Mouse (Mus musculus) ES-Bruce4 (cell line): Measurements from ENCODE around the gene Clcn7.

Experiments
- EP300 ChIP-seq: IDR thresholded peaks from 2 replicates; pipeline ENCODE4 v1.6.1; 2011; ENCODE audit warnings: low read depth, low read length; ENCODE audit not compliant: insufficient read depth
- POLR2A ChIP-seq: IDR thresholded peaks from one replicate; pipeline ENCODE4 v1.8.1; 2011; ENCODE audit warnings: low read length; ENCODE audit not compliant: insufficient read depth

DNA sequence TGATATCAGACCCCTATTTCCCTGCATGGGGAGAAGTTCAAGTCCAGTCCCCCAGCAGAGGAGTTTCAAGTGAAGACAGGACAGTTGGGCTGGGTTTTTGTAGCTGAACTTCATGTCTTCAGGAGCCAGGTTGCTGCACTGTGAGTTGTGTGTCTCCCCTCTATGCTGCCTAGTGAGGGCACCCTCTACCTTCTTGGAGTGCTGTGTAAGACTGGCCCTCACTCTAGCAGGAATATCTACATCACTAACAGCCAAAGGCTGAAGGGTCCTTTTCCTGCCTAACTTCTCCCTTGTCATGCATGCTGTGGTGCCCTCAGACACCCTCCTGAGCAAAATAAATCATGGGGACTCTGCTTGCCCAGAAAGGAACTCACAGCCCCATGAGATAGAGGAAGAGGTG is 50.0 kb downstream of the Clcn7 start:
- TF ChIP-seq POLR2A = no peak
- TF ChIP-seq EP300 = no peak
